Mouse (Mus musculus) hindbrain, embryonic 15.5 days (tissue): ENCODE results near the gene Dffa. TPM values are rescaled to one million over a fixed set of nuclear protein-coding genes. Genes with fewer than 3 reads are reported as not detected.
A peak's percentile ranks its signal among the peaks of the same experiment; 100 is the strongest.

Experiments used
- ATAC-seq: fragments of 200-750 bp; cut with Nextera tagmentation; 2 replicates; pipeline ENCODE4 v1.8.0; 2017; ENCODE audit warnings: low read depth, moderate number of reproducible peaks, moderate TSS enrichment; ENCODE audit not compliant: low FRiP score
- H3K27ac ChIP-seq: fragments of 300-500 bp; sonication (generic); replicated peaks from 2 replicates; pipeline ENCODE4 v1.5.1; 2015; ENCODE audit warnings: mild to moderate bottlenecking, inconsistent platforms
- H3K27me3 ChIP-seq: fragments of 300-500 bp; sonication (generic); 2 replicates; pipeline ENCODE4 v1.6.1; 2015; ENCODE audit warnings: control low read depth, inconsistent platforms
- H3K36me3 ChIP-seq: fragments of 300-500 bp; sonication (generic); 2 replicates; pipeline ENCODE4 v1.6.1; 2015; ENCODE audit warnings: control low read depth, inconsistent platforms
- H3K4me1 ChIP-seq: fragments of 300-500 bp; sonication (generic); replicated peaks from 2 replicates; pipeline ENCODE4 v1.6.1; 2015; ENCODE audit warnings: control low read depth, inconsistent platforms
- H3K4me2 ChIP-seq: fragments of 300-500 bp; sonication (generic); 2 replicates; pipeline ENCODE4 v1.6.1; 2015; ENCODE audit warnings: moderate library complexity, mild to moderate bottlenecking, inconsistent platforms
- H3K4me3 ChIP-seq: fragments of 300-500 bp; sonication (generic); 2 replicates; pipeline ENCODE4 v1.5.1; 2015; ENCODE audit warnings: mild to moderate bottlenecking, inconsistent platforms
- H3K9ac ChIP-seq: fragments of 300-500 bp; sonication (generic); 2 replicates; pipeline ENCODE4 v1.6.1; 2015; ENCODE audit warnings: inconsistent platforms
- H3K9me3 ChIP-seq: fragments of 300-500 bp; sonication (generic); 2 replicates; pipeline ENCODE4 v1.6.1; 2016; ENCODE audit warnings: control low read depth, inconsistent platforms
- WGBS: fragments of 180-500 bp; shearing (Covaris S2); methylation state at CpG from one replicate; pipeline ENCODE4 v1.1.7; 2015; 5-methylcytosine and 5-hydroxymethylcytosine counted together
- polyA plus RNA-seq: library from polyadenylated mRNA; unstranded; fragments of >200 nt; fragmentation: Nextera tagmentation; extraction: Ambion mirVana; gene quantifications from 2 replicates; pipeline ENCODE4 v1.2.1, GENCODE M21; 2015

Dffa gene
- polyA plus RNA-seq, 1 experiment from 2014 or later = 25.5 TPM

- H3K27me3 ChIP-seq = no peaks in the 10 kb centered on the region
- H3K4me2 ChIP-seq = no peak overlapping the region
- no peak overlapping the region for H3K4me3 ChIP-seq
- H3K27ac ChIP-seq = no peak overlapping the region
- peaks cover 56% of the 10 kb centered on the region for H3K36me3 ChIP-seq
- no peak overlapping the region for H3K9ac ChIP-seq
- WGBS = 93% methylated on average over 11 of the region's 11 CpGs
- no peak for ATAC-seq
- H3K9me3 ChIP-seq = no peaks in the 10 kb centered on the region
- no peaks in the 10 kb centered on the region for H3K4me1 ChIP-seq
Measured at GRCm38 (mm10) chr4:149150721-149151120, 46.8 kb downstream of the Dffa start.

GRCm38 (mm10) chr4:149154859-149155258 is 50.9 kb downstream of the Dffa start:
- H3K27me3 ChIP-seq = no peaks in the 10 kb centered on the region
- no peak overlapping the region for H3K9ac ChIP-seq
- no peak overlapping the region for H3K27ac ChIP-seq
- WGBS = 97% methylated on average over 7 of the region's 7 CpGs
- no peak overlapping the region for H3K4me2 ChIP-seq
- no peak for ATAC-seq
- no peaks in the 10 kb centered on the region for H3K9me3 ChIP-seq
- peaks cover 93% of the 10 kb centered on the region for H3K36me3 ChIP-seq
- H3K4me3 ChIP-seq = no peak overlapping the region
- H3K4me1 ChIP-seq = no peaks in the 10 kb centered on the region

- H3K4me3 ChIP-seq = no peak overlapping the region
- peaks cover 89% of the 10 kb centered on the region for H3K36me3 ChIP-seq
- H3K4me2 ChIP-seq = no peak overlapping the region
- no peaks in the 10 kb centered on the region for H3K4me1 ChIP-seq
- ATAC-seq = no peak
- no peak overlapping the region for H3K27ac ChIP-seq
- 97% methylated on average over 6 of the region's 6 CpGs for WGBS
- H3K9ac ChIP-seq = no peak overlapping the region
- no peaks in the 10 kb centered on the region for H3K27me3 ChIP-seq
- no peaks in the 10 kb centered on the region for H3K9me3 ChIP-seq
Measured at GRCm38 (mm10) chr4:149155711-149156110, 51.8 kb downstream of the Dffa start.

GRCm38 (mm10) chr4:149157415-149157973 is 53.5 kb downstream of the Dffa start:
- no peak overlapping the region for H3K4me2 ChIP-seq
- H3K36me3 ChIP-seq = peaks cover 82% of the 10 kb centered on the region
- H3K4me1 ChIP-seq = no peaks in the 10 kb centered on the region
- WGBS = 91% methylated on average over 8 of the region's 8 CpGs
- H3K4me3 ChIP-seq = no peak overlapping the region
- H3K27ac ChIP-seq = no peak overlapping the region
- H3K27me3 ChIP-seq = no peaks in the 10 kb centered on the region
- no peaks in the 10 kb centered on the region for H3K9me3 ChIP-seq
- no peak for ATAC-seq
- H3K9ac ChIP-seq = no peak overlapping the region

- Histone ChIP-seq H3K4me2 (no peak overlapping the region), H3K4me3 (no peak overlapping the region), H3K36me3 (peaks cover 69% of the 10 kb centered on the region), H3K27me3 (no peaks in the 10 kb centered on the region), H3K9me3 (no peaks in the 10 kb centered on the region), H3K9ac (no peak overlapping the region), H3K4me1 (no peaks in the 10 kb centered on the region), H3K27ac (no peak overlapping the region)
- WGBS = 82% methylated on average over 2 of the region's 2 CpGs
- ATAC-seq = no peak
Measured at GRCm38 (mm10) chr4:149159203-149159602, 55.3 kb downstream of the Dffa start.

GRCm38 (mm10) chr4:149159891-149160290 is 55.9 kb downstream of the Dffa start:
- Histone ChIP-seq H3K9ac (no peak overlapping the region), H3K36me3 (peaks cover 68% of the 10 kb centered on the region), H3K27ac (no peak overlapping the region), H3K4me2 (no peak overlapping the region), H3K4me1 (peaks cover under 1% of the 10 kb centered on the region; the same call in 1 of the 2 replicates), H3K27me3 (no peaks in the 10 kb centered on the region), H3K4me3 (no peak overlapping the region), H3K9me3 (no peaks in the 10 kb centered on the region)
- ATAC-seq = no peak
- 87% methylated on average over 13 of the region's 13 CpGs for WGBS

- H3K4me3 ChIP-seq = no peak overlapping the region
- no peak overlapping the region for H3K4me2 ChIP-seq
- no peak for ATAC-seq
- H3K27ac ChIP-seq = no peak overlapping the region
- no peaks in the 10 kb centered on the region for H3K9me3 ChIP-seq
- H3K27me3 ChIP-seq = no peaks in the 10 kb centered on the region
- peaks cover 55% of the 10 kb centered on the region for H3K36me3 ChIP-seq
- peaks cover 12% of the 10 kb centered on the region for H3K4me1 ChIP-seq
- no peak overlapping the region for H3K9ac ChIP-seq
- 95% methylated on average over 6 of the region's 6 CpGs for WGBS
Measured at GRCm38 (mm10) chr4:149161166-149161565, 57.2 kb downstream of the Dffa start.

GRCm38 (mm10) chr4:149163196-149163595 is 59.2 kb downstream of the Dffa start:
- no peak for ATAC-seq
- 77% methylated on average over 1 of the region's 1 CpGs for WGBS
- H3K4me3 ChIP-seq = no peak overlapping the region
- no peak overlapping the region for H3K9ac ChIP-seq
- H3K27ac ChIP-seq = no peak overlapping the region
- H3K36me3 ChIP-seq = peaks cover 37% of the 10 kb centered on the region
- no peaks in the 10 kb centered on the region for H3K9me3 ChIP-seq
- no peaks in the 10 kb centered on the region for H3K27me3 ChIP-seq
- H3K4me1 ChIP-seq = peaks cover 21% of the 10 kb centered on the region
- H3K4me2 ChIP-seq = no peak overlapping the region

GRCm38 (mm10) chr4:149164150-149164549 is 60.2 kb downstream of the Dffa start:
- 75% methylated on average over 5 of the region's 5 CpGs for WGBS
- H3K27me3 ChIP-seq = no peaks in the 10 kb centered on the region
- H3K4me2 ChIP-seq = no peak overlapping the region
- H3K4me1 ChIP-seq = peaks cover 21% of the 10 kb centered on the region
- peaks cover 29% of the 10 kb centered on the region for H3K36me3 ChIP-seq
- no peak for ATAC-seq
- no peak overlapping the region for H3K4me3 ChIP-seq
- no peak overlapping the region for H3K9ac ChIP-seq
- no peaks in the 10 kb centered on the region for H3K9me3 ChIP-seq
- H3K27ac ChIP-seq = no peak overlapping the region

- Histone ChIP-seq H3K9me3 (no peaks in the 10 kb centered on the region), H3K4me2 (peak within 1 kb of the TSS; percentile 93), H3K27ac (peak within 1 kb of the TSS; percentile 75), H3K4me3 (peak within 1 kb of the TSS; percentile 89), H3K9ac (peak within 1 kb of the TSS; percentile 75), H3K4me1 (peaks cover 21% of the 10 kb centered on the region), H3K27me3 (no peaks in the 10 kb centered on the region), H3K36me3 (peaks cover 11% of the 10 kb centered on the region; the same call in 1 of the 2 replicates)
- ATAC-seq = peak; percentile 99
- WGBS = under 1% methylated on average over 59 of the region's 59 CpGs
Measured at GRCm38 (mm10) chr4:149166215-149166946, 62.4 kb downstream of the Dffa start, which contains the start of gene Pgd. Gene Pgd (minus strand): TSS chr4:149166771.

- 2% methylated on average over 27 of the region's 27 CpGs for WGBS
- Histone ChIP-seq H3K4me1 (peaks cover 22% of the 10 kb centered on the region), H3K4me2 (peak overlapping the region; percentile 93), H3K9ac (peak overlapping the region; percentile 57), H3K27me3 (no peaks in the 10 kb centered on the region), H3K4me3 (peak overlapping the region; percentile 89), H3K36me3 (peaks cover 10% of the 10 kb centered on the region; the same call in 1 of the 2 replicates), H3K9me3 (no peaks in the 10 kb centered on the region), H3K27ac (peak overlapping the region; percentile 75)
- ATAC-seq = peak; percentile 67
Measured at GRCm38 (mm10) chr4:149166957-149167611, 63.1 kb downstream of the Dffa start.

- no peak for ATAC-seq
- Histone ChIP-seq H3K9me3 (no peaks in the 10 kb centered on the region), H3K36me3 (peaks cover 10% of the 10 kb centered on the region; the same call in 1 of the 2 replicates), H3K27ac (no peak overlapping the region), H3K4me3 (no peak overlapping the region), H3K4me2 (no peak overlapping the region), H3K9ac (no peak overlapping the region), H3K27me3 (no peaks in the 10 kb centered on the region), H3K4me1 (peaks cover 31% of the 10 kb centered on the region)
- WGBS = 71% methylated on average over 2 of the region's 2 CpGs
Measured at GRCm38 (mm10) chr4:149168016-149168415, 64.1 kb downstream of the Dffa start.
